Mouse (Mus musculus): ENCODE results near the gene Rapgef5.

Gene Rapgef5

GRCm38 (mm10) chr12:117669610-117670400, 153.5 kb downstream of the Rapgef5 start:
- no peak for DNase-seq (ENCODE audit: low read depth, low spot score)

DNA sequence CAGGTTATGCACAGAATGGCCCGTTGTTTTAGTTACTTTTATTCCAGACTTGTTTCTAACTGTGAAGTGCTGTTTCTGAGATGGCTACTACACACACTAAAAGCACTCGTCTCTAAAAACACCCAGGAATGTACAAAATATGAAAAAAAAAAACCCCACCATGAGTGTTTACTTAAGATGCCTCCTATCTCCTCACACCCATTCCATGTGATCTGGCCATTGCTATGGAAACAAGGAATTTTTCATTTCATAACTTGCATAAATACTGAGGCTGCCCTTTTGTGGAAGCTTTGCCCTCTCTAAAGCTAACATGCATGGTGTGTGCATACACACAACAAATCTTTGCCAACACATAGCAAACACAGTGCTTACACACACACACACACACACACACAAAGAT, 156.9 kb downstream of the Rapgef5 start:
- no peak for DNase-seq (ENCODE audit: low read depth, low spot score)

GRCm38 (mm10) chr12:117674511-117674910, 158.2 kb downstream of the Rapgef5 start:
- no peak for DNase-seq (ENCODE audit: low read depth, low spot score)

GRCm38 (mm10) chr12:117676265-117676664, 160.0 kb downstream of the Rapgef5 start:
- DNase-seq (ENCODE audit: low read depth, low spot score): no peak

DNA sequence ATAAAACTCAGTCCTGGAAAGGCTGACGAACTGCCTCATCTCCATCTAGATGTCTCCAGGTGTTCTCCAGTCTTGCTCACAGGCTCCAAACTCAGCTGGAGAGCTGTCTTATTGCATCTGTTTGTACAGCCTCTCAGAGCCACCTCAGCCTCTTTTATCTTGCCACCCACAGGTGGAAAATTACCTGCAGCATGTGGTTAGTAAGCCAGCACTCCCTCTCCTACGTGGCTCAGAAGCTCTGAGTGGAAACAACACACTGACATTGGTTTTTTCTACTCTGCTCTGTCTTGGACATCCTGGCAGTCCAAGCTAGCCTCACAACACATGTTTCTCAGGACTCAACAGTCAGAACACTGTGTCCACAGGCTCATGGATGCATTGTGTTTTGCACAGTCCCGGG, 162.6 kb downstream of the Rapgef5 start:
- DNase-seq (ENCODE audit: low read depth, low spot score): no peak

GRCm38 (mm10) chr12:117679795-117680194, 163.5 kb downstream of the Rapgef5 start:
- no peak for DNase-seq (ENCODE audit: low read depth, low spot score)

- DNase-seq (ENCODE audit: low read depth, low spot score): no peak
Measured at GRCm38 (mm10) chr12:117681273-117681672, 165.0 kb downstream of the Rapgef5 start.

- no peak for DNase-seq (ENCODE audit: low read depth, low spot score)
Measured at GRCm38 (mm10) chr12:117683377-117683776, 167.1 kb downstream of the Rapgef5 start.

- DNase-seq (ENCODE audit: low read depth, low spot score): no peak
Measured at GRCm38 (mm10) chr12:117683984-117684383, 167.7 kb downstream of the Rapgef5 start.

- DNase-seq (ENCODE audit: low read depth, low spot score): no peak
Measured at GRCm38 (mm10) chr12:117684788-117685187, 168.5 kb downstream of the Rapgef5 start.

- no peak for DNase-seq (ENCODE audit: low read depth, low spot score)
Measured at GRCm38 (mm10) chr12:117685336-117685735, 169.1 kb downstream of the Rapgef5 start.

DNA sequence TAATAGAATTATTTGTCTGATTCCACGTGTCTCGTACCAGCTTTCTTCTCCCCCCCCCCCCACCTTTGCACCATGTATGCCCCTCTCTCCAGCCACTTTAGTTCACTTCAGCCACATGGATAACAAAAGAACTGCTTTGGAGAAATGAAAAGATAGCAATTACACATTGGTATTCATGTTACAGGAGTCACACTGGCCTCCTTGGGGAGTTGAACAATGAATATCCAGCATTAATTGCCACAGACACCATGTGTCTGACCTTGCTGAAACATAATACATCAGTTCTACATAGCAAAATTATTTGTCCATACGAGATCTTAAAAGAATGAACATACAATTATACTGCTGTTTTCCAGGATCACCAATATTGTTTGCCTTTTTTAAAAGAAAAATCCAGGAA, 170.5 kb downstream of the Rapgef5 start:
- DNase-seq (ENCODE audit: low read depth, low spot score): no peak

DNA sequence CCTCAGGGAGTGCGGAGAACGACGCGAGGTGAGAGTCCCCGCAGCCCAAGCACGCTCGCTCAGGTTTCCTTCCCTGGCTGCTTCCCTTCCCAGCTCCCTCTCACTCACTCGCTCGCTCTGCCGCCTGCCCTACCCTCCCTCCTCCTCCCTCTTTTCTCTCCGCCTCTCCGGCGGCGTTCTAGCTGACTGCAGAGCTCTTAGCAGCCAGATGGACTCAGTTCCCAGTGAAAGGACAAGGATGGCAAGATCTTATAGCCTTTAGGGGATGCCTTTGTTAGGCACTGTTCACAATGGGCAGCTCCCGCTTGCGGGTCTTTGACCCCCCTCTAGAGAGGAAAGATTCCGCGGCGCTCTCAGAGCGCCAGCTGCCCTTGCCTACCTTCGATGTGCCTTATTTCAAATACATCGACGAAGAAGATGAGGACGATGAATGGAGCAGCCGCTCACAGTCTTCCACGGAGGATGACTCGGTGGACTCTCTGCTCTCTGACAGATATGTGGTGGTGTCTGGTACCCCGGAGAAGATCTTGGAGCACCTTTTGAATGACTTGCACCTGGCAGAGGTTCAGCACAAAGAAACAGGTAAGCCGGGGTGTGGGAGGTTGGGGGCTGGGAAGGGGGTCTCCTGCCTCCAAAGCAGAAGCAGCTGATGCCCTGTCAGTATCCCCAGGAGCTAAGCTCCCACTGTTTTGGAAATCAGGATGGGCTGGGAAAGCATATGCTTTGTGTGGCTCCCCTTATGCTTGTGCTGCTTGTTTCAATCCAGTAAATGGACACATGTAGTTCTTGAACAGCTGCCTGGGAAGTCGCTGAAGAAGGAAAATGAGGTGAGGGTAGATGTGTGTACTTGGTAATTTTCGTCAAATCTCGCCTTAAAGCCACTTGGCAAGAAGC, 172.6 kb downstream of the Rapgef5 start:
- no peak for DNase-seq (ENCODE audit: low read depth, low spot score)

GRCm38 (mm10) chr12:117691336-117691735, 175.1 kb downstream of the Rapgef5 start:
- no peak for DNase-seq (ENCODE audit: low read depth, low spot score)

DNA sequence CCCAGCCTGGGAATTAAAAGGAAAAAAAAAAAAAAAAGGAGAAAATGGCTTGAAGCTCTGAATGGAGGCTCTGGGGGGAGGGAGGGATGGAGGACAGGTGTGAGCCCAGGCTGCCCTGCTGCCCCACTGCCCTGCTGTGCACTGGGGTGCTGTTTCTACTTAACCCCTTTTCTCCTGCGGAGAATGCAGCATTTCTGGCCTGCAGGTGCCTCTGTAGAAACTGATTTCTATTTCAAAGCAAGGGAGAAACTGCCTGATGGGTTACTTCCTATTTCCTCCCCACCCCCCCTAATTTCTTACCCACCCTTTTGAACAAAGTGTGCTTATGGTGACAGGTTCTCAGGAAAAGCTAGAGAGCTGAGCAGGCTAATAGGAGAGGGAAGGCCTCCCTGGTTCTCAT, 176.5 kb downstream of the Rapgef5 start:
- no peak for DNase-seq (ENCODE audit: low read depth, low spot score)

GRCm38 (mm10) chr12:117699950-117700665, 183.8 kb downstream of the Rapgef5 start:
- no peak for DNase-seq (ENCODE audit: low read depth, low spot score)

DNA sequence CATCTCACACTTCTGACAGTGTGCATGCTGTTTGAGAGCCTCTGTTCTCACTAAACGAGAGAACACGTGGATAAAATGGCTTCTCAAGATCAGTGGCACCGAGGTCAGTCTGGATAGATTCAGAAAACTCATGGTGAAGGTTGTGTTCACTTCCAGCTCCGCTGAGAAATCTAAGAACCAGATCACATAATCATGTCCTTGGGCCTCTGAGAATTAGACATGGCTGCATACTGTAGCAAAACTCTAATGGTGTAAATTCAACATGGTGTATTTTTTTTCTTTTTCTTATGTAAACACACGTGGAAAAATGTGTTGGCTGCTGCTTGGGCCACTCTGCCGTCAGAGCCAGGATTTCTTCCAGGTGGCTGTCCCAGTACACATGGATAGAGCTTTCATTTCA, 184.6 kb downstream of the Rapgef5 start:
- no peak for DNase-seq (ENCODE audit: low read depth, low spot score)

- no peak for DNase-seq (ENCODE audit: low read depth, low spot score)
Measured at GRCm38 (mm10) chr12:117702291-117702690, 186.0 kb downstream of the Rapgef5 start.

DNA sequence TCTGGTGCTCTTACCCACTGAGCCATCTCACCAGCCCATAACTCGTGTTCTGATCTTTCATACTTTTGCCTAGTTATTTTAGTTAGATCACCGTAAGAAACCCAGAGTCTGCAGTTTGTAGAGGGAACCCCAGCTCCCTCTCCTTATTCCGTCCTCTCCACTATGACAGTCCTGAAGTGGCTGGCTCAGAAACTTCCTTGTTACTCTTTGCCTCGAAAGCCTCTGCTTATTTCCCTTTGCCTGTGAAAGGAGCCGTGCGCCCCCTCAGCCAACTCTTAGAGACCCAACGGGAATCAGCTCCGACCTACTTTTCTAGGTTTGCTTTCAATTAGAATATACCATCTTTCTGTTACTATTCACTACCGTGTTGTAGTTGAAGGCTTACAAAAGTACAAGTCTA, 186.6 kb downstream of the Rapgef5 start:
- DNase-seq (ENCODE audit: low read depth, low spot score): no peak

- no peak for DNase-seq (ENCODE audit: low read depth, low spot score)
Measured at GRCm38 (mm10) chr12:117703413-117703812, 187.1 kb downstream of the Rapgef5 start.

DNA sequence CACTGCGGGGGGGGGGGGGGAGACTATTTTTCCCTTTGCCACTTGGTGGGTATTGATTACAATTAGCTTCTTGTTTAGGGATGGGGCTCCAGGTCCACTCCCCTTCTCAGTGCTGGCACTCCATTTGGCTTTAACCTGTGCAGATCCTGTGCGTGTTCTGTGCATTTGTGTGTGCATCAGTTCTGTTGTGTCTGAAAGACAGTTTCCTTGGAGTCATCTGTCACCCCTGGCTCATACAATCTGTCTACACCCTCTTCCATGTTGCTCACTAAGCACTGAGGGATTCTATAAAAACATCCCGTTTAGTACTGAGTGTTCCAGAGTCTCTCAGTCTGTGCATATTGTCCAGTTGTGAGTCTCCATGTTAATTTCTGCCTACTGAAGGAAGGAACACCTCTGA, 189.0 kb downstream of the Rapgef5 start:
- no peak for DNase-seq (ENCODE audit: low read depth, low spot score)

DNA sequence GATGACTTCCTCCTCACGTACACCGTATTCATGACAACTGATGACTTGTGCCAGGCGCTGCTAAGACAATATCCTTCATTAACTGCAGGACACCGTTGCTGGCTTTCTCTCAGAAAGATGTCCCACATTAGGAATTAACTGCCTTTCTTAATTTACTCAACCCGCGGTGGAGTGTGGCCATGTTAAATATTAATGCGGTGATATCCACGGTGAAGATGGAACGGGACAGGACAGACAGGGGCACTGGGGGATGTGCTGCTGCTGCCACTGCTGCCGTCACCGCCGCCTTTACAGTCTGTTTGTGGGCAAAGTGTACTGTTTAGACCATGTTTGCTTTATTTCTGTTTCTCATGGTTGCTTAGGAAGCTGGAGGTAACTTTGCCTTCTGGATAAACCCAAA, 193.0 kb downstream of the Rapgef5 start:
- no peak for DNase-seq (ENCODE audit: low read depth, low spot score)
